Mouse (Mus musculus) lung, embryonic 14.5 days (tissue): ENCODE measurements around the gene Arsb. TPM values are rescaled to one million over a fixed set of nuclear protein-coding genes. Genes with fewer than 3 reads are reported as not detected.

Experiments
- ATAC-seq: fragments of 200-750 bp; cut with Nextera tagmentation; 2 replicates; pipeline ENCODE4 v1.8.0; 2017; ENCODE audit warnings: mild to moderate bottlenecking, moderate TSS enrichment, moderate library complexity; ENCODE audit not compliant: insufficient read depth
- DNase-seq: peaks from one replicate; pipeline ENCODE4 v3.0.0-alpha.2; 2015
- H3K27ac ChIP-seq: fragments of 300-500 bp; sonication (generic); 2 replicates; pipeline ENCODE4 v1.5.1; 2014; ENCODE audit warnings: low read depth, mild to moderate bottlenecking, moderate library complexity
- H3K27me3 ChIP-seq: fragments of 300-500 bp; sonication (generic); 2 replicates; pipeline ENCODE4 v1.6.1; 2014; ENCODE audit warnings: low read length, control low read depth; ENCODE audit not compliant: insufficient read depth
- H3K36me3 ChIP-seq: fragments of 300-500 bp; sonication (generic); 2 replicates; pipeline ENCODE4 v1.6.1; 2014; ENCODE audit warnings: control low read depth; ENCODE audit not compliant: insufficient read depth
- H3K4me1 ChIP-seq: fragments of 300-500 bp; sonication (generic); 2 replicates; pipeline ENCODE4 v1.6.1; 2014; ENCODE audit warnings: antibody characterized with exemption, control low read depth; ENCODE audit not compliant: insufficient read depth
- H3K4me2 ChIP-seq: fragments of 300-500 bp; sonication (generic); 2 replicates; pipeline ENCODE4 v1.6.1; 2014; ENCODE audit warnings: mild to moderate bottlenecking
- H3K4me3 ChIP-seq: fragments of 300-500 bp; sonication (generic); 2 replicates; pipeline ENCODE4 v1.5.1; 2014; ENCODE audit warnings: low read depth, low read length
- H3K9ac ChIP-seq: fragments of 300-500 bp; sonication (generic); 2 replicates; pipeline ENCODE4 v1.6.1; 2014
- H3K9me3 ChIP-seq: fragments of 300-500 bp; sonication (generic); 2 replicates; pipeline ENCODE4 v1.6.1; 2016; ENCODE audit warnings: low read depth, low read length, control low read depth
- CTCF ChIP-seq: IDR thresholded peaks from 2 replicates; pipeline ENCODE4 v1.5.1; 2016; ENCODE audit warnings: antibody characterized with exemption, low read depth
- WGBS: fragments of 180-500 bp; shearing (Covaris S2); extraction: QIAGEN DNeasy Blood & Tissue Kit; methylation state at CpG from one replicate; pipeline ENCODE4 v1.1.7; 2014; 5-methylcytosine and 5-hydroxymethylcytosine counted together
- polyA plus RNA-seq: library from polyadenylated mRNA; unstranded; fragments of >200 nt; fragmentation: Nextera tagmentation; extraction: Ambion mirVana; gene quantifications from 2 replicates; pipeline ENCODE4 v1.2.1, GENCODE M21; 2014

The Arsb gene
- polyA plus RNA-seq, 1 experiment from 2014 or later: 20.3 TPM

- ATAC-seq (0 out of 2 replicates have a peak, but pooled peaks have one; percentile 44), DNase-seq (no peak)
- Histone ChIP-seq H3K9ac (no peak overlapping the region), H3K36me3 (no peaks in the 10 kb centered on the region), H3K4me3 (no peak overlapping the region), H3K27me3 (no peaks in the 10 kb centered on the region), H3K27ac (no peak overlapping the region), H3K4me2 (no peak overlapping the region), H3K4me1 (peaks cover 4% of the 10 kb centered on the region; the same call in 1 of the 2 replicates), H3K9me3 (no peaks in the 10 kb centered on the region)
- WGBS: 65% methylated on average over 3 of the region's 3 CpGs
- TF ChIP-seq CTCF: no peak
Observed at GRCm38 (mm10) chr13:93899378-93900256, 128.2 kb downstream of the Arsb start.

GRCm38 (mm10) chr13:93900934-93901626 lies 129.7 kb downstream of the Arsb start:
- Histone ChIP-seq H3K36me3 (no peaks in the 10 kb centered on the region), H3K9me3 (no peaks in the 10 kb centered on the region), H3K27me3 (no peaks in the 10 kb centered on the region), H3K4me1 (peaks cover 4% of the 10 kb centered on the region; the same call in 1 of the 2 replicates), H3K4me3 (no peak overlapping the region), H3K27ac (no peak overlapping the region), H3K9ac (no peak overlapping the region), H3K4me2 (no peak overlapping the region)
- DNase-seq (peak; percentile 25), ATAC-seq (no peak)
- TF ChIP-seq CTCF: no peak
- WGBS: 67% methylated on average over 13 of the region's 13 CpGs

DNA sequence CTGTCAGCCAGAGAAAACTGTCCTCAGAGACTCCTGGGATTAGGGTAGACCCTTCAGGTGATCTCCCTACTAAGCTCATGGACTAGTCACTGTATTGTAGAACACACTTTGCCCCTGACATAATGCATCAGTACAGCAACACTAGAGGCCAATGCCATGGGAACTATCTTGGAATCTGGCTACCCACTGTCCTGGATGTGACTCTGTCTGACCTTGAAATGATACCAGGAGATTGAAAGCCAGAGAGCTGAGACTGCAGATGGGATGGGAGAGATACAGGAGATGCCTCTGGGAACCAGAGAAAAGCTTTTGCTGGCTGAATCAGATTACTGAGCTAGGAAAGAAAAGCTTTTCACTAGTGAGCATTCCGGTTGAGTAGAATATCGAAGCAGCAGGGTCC lies 130.7 kb downstream of the Arsb start:
- H3K4me2 ChIP-seq: no peak overlapping the region
- no peak overlapping the region for H3K9ac ChIP-seq
- ATAC-seq (no peak), DNase-seq (no peak)
- 87% methylated on average over 2 of the region's 2 CpGs for WGBS
- H3K4me3 ChIP-seq: no peak overlapping the region
- no peak for TF ChIP-seq CTCF
- peaks cover 4% of the 10 kb centered on the region; the same call in 1 of the 2 replicates for H3K4me1 ChIP-seq
- H3K27me3 ChIP-seq: no peaks in the 10 kb centered on the region
- no peaks in the 10 kb centered on the region for H3K36me3 ChIP-seq
- H3K27ac ChIP-seq: no peak overlapping the region
- H3K9me3 ChIP-seq: no peaks in the 10 kb centered on the region

DNA sequence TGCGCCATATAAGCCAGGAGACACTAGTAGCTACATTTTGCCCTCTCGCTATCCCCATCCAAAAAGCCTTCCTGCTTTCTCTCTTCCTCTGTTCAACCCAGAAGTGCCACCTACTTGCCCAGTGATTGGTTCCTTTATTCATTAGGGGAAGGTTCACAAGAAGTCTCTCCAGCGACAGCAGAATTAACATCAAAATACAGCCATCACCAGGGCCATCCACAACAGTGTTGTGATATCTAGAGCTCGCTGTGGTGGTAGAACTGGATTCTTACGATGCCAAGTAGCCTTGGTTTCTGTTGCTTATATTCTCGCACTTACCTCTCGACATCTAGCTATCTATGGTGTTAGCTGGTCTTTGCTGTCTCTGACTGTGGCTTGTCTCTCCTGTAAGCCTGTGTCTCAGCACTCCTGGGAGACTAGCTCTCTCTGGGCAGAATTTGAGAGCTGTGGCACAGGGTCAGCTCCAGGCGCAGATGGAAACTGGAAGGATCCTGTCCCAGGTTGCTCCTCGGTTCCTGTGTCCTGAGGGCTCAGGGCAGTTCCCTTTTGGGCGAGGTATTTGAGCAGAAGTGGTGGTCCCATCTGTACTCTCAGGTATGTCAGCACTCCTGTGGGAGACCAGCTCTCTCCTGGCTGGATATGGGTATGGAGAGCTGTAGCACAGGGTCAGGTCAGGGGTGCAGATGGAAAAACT lies 135.3 kb downstream of the Arsb start:
- Histone ChIP-seq H3K27ac (no peak overlapping the region), H3K27me3 (no peaks in the 10 kb centered on the region), H3K9me3 (no peaks in the 10 kb centered on the region), H3K4me1 (peaks cover 5% of the 10 kb centered on the region; the same call in 1 of the 2 replicates), H3K36me3 (no peaks in the 10 kb centered on the region), H3K4me3 (no peak overlapping the region), H3K9ac (no peak overlapping the region), H3K4me2 (no peak overlapping the region)
- 85% methylated on average over 10 of the region's 10 CpGs for WGBS
- no peak for TF ChIP-seq CTCF
- DNase-seq (no peak), ATAC-seq (no peak)

GRCm38 (mm10) chr13:93907971-93908370 lies 136.5 kb downstream of the Arsb start:
- Histone ChIP-seq H3K36me3 (no peaks in the 10 kb centered on the region), H3K4me1 (peaks cover 5% of the 10 kb centered on the region; the same call in 1 of the 2 replicates), H3K4me3 (no peak overlapping the region), H3K9me3 (no peaks in the 10 kb centered on the region), H3K9ac (no peak overlapping the region), H3K27ac (no peak overlapping the region), H3K4me2 (no peak overlapping the region), H3K27me3 (no peaks in the 10 kb centered on the region)
- DNase-seq: no peak
- WGBS: 88% methylated on average over 3 of the region's 3 CpGs
- no peak for TF ChIP-seq CTCF
- ATAC-seq: no peak

DNA sequence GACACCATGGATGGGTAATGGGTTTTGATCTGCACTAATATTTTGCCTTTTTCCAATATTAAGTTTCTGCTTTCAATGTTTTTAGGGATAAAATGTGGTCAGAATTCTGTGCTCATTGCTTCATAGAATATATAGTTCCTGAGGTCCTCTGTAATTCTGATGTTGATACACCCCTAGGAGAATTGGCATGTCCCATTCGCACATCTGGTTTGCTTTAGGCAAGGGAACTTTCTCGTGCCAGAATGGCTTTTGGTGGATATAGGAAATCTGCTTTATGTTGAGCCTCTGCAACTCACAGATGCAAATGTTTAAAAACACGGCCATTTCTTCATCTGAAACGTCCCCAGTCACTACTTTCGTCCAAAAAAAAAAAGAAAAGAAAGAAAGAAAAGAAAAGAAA lies 138.4 kb downstream of the Arsb start:
- Histone ChIP-seq H3K36me3 (no peaks in the 10 kb centered on the region), H3K27ac (no peak overlapping the region), H3K9ac (no peak overlapping the region), H3K4me2 (no peak overlapping the region), H3K27me3 (no peaks in the 10 kb centered on the region), H3K4me3 (no peak overlapping the region), H3K4me1 (peaks cover 5% of the 10 kb centered on the region; the same call in 1 of the 2 replicates), H3K9me3 (no peaks in the 10 kb centered on the region)
- no peak for TF ChIP-seq CTCF
- 52% methylated on average over 5 of the region's 5 CpGs for WGBS
- ATAC-seq (no peak), DNase-seq (peak; percentile 43)
